Mouse (Mus musculus): Measurements from ENCODE around the gene Tpbg. TPM values are rescaled to one million over a fixed set of nuclear protein-coding genes. Genes with fewer than 3 reads are reported as not detected.
"Not testable (repeated sequence)": the region's sequence is repeated elsewhere in the genome, so short reads cannot be mapped to it uniquely, and the experiment has no call there.

Gene Tpbg
- polyA plus RNA-seq (2017; shearing (Covaris generic)) = under 1 TPM in 1 of 3 experiments, not detected in 2; 0.12 TPM

DNA sequence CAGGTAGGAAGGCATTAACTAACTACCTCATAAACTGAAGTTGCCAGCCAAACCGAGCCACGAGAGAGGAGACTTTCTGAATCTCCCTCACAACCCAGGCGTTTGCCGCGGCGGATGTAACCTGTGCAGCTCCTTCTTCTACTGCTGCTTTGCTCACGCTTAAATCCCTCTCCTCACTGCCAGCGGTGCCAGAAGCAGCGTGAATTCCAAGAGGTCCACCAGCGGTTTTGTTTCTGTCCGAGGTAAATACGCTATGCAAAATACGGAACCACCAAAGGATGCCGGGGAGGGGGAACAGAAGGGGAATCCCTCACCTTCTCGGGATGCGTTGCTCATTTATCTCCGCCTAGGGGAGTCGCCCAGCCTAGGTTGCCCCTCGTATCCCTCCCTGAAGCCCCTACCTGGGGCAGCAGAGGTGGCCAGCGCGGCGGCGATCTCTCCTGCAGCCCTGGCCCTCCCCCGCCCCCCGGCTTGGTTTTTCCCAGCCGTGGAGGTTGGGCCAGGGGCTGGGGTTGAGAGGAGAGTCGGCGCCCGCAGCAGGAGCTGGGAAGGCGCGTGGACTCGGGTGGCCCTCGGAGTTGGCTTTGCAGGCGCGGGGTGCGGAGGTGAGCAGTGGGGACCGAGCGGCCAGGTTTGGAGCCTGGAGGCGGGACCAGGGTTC is at the start of gene Tpbg:
Gene Tpbg (plus strand): TSS at position 30 of the 661 bp plus-strand sequence.
- no peak for ATAC-seq

DNA sequence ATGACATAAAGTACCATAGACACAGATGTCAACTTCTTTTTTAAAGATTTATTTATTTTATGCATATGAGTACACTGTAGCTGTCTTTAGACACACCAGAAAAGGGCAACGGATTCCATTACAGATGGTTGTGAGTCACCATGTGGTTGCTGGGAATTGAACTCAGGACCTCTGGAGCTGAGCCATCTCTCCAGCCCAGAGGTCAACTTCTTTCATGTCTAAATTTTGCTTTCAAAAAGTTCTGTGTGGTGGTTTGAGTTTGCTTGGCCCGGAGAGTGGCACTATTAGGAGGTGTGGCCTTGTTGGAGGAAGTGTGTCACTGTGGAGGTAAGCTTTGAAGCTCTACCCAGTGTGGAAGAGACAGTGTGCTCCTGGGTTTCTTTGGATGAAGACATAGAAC is 40.2 kb upstream of the Tpbg start:
- not testable (repeated sequence) for ATAC-seq

DNA sequence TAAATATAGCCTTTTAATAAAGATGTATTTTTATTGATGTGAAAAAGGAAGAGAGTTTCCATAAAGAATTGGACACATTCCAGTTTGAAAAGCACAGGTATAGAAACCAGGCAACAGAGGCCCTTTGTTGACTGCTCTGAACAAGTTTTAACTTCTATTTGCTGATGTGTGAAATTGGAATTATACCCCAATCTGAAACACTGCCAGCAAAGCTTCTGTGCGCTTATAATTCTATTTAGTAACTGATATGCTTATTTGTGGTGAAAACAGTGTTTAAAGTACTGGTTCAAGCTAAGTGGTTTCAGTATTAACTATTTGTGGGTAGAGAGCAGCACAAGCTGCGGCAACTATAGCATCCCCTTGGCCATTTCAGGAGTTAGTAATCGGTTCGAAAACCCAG is 39.6 kb upstream of the Tpbg start:
- ATAC-seq = no peak

DNA sequence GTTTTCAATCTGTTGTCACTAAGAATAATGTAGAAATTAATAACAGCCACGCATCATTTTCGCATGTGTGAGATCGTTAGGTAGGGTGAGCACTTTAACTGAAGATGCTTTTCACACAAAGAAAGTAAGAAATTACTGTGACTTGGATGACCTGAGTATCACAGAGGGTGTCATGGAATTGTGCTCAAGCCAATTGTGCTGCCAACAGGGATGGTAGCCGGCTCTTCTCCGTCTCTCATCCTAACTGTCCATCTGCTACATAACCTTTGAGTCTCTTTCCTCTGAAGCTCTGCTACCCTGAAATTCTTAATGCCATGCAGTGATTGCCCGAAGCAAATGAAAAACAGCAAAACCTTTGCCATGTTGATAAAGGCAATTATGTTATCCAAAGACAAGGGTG is 35.8 kb upstream of the Tpbg start:
- ATAC-seq = no peak

DNA sequence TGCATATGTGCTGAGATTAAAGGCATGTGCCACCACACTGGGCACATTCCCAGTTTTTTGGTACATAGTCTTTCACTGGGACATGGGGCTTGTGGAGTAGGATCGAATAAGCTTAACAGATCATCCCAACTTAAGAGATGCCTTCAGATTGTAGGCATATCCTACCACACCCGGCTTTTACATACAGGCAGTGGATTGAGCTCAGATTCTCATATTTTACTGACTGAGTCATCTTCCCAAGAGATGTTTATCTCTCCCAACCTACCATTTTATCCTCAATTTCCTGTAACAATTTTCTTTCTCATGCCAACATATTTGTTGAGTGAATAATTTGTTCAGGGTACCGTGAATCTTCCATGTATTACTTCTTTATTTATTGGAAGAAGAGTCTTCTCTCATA is 32.9 kb upstream of the Tpbg start:
- no peak for ATAC-seq

DNA sequence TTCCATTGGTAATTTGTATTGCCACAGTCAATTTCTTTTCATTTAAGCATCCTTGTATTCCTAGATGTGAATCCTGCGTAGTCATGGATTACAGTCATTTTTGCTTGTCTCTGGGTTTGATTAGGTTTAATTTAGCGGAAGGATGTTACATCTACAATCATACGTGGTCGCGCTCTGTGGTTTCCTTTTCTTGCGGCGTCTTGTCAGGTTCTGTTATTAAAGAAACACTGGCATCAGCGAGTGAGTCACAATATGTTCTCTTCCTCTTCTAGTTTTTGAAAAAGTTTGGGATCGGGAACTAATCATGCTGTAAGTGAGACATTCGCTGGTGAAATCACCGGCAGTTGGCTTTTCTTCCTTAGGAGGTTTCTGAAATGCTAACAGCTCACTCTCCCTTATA is 21.4 kb upstream of the Tpbg start:
- ATAC-seq = no peak

DNA sequence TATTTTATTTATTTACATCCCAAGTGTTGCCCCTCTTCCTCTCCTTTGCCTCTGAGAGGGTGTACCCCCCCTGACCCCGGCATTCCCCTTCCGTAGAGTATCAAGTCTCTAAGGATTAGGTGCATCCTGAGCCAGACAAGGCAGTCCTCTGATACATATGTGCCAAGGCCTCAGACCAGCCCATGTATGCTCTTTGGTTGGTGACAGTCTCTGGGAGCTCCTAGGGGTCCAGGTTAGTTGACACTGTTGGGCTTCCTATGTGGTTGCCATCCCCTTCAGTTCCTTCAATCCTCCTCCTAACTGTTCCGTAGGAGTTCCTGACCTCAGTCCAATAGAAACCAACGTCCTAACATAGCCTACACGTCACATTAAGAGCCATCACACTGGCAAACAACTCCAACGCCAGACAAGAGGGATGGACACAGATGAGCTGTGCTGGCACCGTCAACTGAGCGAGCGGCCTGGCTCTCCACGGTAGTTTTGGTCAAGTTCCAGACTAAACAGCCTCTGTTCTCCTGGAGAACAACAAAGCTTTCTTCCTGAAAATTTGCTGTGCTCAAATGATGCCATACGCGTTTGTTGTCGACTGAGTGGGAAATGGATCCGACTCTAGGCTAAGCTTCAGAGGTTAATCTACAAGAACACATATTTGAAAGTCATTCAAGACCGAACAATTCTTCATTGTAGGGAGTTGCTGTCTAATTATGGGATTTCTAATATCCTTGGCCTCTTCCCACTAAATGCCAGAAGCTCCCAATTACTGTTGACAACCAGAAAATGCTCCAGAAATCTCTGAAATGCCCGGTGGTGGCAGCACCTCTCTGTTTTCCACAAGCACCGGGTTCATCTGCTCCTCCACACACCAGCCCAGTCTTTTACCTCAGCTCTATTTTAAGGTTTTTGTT is 6.4 kb upstream of the Tpbg start:
- ATAC-seq = no peak

DNA sequence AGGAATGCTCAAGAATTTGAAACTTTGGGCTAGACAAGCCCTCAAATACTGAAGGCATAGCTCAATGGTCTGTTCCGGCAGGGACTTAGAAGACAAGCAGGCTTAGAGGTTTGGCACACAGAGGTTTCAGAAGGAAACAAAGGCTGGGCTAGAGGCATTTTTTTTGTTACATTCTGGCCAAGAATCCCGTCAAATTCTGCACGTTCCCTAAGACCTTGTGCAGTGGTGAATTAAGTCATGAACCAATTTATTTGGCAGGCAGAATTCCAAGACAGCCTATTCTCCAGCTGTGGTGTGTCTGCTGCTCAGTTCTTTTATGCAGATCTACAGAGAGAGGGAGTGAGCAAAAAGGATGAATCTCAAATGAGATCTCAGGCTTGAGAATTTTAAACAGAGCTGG is 2.6 kb upstream of the Tpbg start:
- ATAC-seq = no peak

DNA sequence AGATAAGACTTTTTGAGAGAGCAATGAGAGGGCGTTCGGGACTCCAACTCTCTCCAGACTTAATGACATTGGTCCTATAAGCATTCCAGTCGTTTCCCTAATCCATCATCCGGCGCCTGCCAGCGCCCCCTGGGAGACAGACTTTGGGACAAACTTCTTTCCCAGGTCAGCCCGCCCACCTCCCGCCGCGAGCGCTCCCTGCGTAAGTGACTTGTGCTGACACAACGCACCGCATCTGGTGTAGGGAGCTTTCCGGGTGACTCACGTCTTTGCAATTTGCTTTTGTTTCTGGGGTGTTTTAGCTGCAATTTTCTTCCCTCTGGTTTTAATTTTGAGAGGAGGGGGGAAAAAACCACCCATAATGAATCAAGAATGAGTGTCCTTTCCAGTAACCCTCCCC is 289 bp upstream of the Tpbg start:
- ATAC-seq = no peak

DNA sequence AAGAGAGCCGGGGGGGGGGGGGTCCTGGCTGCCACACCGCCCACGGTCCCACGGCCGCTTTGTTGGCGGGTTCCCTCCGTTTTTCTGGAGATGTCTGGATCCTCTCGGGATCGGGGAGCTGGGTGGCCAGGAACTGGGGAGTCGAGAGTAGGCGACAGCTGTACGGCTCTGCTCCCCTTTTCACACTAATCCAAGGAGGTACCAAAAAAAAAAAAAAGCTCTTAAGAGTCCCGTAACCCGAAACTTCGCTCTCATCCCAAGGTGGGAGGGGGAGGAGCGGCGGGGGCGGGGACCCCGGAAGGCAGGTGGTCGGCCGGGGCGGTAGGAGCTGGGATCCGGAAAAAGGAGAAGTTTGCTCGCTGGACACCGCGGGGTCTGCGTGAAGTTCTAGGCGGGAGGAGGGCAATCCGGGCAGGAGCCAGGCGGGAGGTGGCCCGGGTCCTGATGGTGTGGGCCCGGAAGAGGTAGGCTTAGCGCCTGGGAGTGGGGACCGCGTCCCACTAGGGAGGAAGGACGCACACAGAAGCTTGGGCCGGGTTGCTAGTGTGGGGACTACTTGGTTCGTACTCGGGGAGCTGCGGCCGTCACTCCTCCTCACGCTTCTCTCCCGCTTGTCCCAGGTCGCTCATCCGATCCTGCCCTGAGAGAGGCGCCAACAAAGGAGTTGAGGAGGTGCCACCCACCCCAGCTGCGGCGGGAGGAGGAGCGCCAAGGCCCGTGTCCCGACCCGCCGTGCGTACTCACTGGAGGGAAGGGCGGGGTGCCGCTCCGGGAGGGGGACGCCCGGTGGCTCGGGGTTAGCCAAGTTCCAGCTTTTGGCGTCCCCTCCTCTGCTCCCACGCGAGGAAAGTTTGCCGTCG is 1.1 kb downstream of the Tpbg start:
- ATAC-seq = no peak

DNA sequence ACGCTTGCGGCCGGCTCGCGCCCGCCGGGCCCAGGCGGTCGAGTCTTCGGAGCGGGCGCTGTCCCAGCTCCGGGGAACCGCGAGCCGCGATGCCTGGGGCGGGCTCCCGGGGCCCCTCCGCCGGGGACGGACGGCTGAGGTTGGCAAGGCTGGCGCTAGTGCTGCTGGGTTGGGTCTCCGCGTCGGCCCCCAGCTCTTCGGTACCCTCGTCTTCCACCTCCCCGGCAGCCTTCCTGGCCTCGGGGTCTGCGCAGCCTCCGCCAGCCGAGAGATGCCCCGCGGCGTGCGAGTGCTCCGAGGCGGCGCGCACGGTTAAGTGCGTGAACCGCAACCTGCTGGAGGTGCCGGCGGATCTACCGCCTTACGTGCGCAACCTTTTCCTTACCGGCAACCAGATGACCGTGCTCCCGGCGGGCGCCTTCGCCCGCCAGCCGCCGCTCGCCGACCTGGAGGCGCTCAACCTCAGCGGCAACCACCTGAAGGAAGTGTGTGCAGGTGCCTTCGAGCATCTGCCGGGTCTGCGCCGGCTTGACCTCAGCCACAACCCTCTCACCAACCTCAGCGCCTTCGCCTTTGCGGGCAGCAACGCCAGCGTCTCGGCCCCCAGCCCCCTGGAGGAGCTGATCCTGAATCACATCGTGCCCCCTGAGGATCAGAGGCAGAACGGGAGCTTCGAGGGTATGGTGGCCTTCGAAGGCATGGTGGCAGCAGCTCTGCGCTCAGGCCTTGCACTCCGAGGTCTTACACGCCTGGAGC is 1.9 kb downstream of the Tpbg start:
- no peak for ATAC-seq

DNA sequence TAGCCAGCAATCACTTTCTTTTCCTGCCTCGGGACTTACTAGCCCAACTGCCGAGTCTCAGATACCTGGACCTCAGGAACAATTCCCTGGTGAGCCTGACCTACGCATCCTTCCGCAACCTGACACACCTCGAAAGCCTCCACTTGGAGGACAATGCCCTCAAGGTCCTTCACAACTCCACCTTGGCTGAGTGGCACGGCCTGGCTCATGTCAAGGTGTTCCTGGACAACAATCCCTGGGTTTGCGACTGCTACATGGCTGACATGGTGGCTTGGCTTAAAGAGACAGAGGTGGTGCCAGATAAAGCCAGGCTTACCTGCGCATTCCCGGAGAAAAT is 2.4 kb downstream of the Tpbg start:
- no peak for ATAC-seq

DNA sequence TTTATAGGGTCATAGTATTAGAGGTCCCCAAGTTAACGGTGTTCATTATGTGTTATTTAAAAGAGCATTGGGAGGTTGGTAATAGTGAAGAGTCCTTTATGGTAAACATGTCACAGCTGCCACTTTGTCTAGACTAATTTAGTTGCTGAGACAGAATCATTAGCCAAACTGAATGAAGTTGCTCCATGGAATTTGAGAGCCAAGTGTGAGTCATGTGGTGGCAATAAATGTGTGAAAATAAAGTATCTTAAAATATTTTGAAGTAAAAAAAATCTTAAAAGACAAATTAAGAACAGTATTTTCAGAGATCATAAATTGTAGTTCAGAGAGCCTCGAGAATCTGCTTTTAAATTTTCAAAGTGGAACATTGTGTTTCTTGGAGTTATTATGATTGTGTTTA is 4.0 kb downstream of the Tpbg start:
- no peak for ATAC-seq

DNA sequence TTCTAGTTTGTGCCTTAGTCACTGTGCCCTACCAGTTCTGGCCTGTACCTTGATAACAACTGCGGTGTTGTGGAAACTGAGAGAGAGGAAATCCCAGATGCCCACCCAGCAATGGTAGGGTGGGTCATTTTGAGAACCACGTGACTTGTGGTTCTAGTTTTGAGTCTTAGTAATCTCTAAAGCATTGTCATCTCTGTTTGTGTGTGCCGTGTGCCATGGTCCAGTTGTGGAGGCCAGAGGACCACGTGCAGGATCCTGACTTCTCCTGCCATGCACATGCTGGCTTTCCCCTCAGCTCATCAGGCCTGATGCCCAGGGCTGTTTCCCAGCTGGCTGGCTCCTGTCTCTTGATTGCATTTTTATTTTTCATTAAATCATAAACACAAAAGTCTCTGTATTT is 12.6 kb downstream of the Tpbg start:
- no peak for ATAC-seq

DNA sequence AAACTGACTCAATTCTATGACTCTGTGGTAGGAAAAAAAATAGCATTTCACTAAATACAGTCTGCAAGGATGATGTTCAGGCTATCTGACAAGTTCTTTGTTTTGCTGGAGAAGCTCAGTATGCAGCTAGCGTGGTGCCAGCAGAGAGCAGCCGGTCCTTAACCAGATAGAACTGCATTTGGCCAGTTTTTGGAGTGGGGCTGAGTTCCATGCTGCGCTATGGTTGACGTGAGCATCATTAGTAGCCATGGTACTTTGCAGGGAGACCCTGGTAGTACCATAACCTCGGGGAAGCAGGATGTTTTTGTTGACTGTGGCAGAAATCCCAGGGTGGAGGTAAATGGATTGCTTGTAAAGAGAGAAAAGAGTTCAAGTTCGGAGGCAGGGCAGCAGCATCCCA is 14.3 kb downstream of the Tpbg start:
- no peak for ATAC-seq

DNA sequence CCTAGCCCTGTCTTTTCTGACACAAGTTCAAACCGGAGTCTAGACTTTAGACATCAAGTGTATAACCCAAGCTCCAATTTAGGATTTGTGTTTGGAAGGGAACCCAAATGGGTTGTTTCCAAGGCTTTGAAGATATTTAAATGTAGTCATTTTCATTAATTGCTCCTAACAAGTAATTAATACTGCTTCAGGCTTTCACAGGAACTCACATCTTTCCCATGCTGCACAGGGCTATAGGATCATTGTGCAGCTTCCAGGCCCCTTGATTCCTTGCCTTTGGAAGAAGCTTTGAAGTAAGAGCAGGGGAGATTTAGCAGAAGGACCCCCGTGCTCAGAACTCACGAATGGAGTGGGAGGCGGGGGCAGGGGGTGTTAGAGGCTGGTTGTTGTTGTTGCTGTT is 18.9 kb downstream of the Tpbg start:
- ATAC-seq = no peak

DNA sequence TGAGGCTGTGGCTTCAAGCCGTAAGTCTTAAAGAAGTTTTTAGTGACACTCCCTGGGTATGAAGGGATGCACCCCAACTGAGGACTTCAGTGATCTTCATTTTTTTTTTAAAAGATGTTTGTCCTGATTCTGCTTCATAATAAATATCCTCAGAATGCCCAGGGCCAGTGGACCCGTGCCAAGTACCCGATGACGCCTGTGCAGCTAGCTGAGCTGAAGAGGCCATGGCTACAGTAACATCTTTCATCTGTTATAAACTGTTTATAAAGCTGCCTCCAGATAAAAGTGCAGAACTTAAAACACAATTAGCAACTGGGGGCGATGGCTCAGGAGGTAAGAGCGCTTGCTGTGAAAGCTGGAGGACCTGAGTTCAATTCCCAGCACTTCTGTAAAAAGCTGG is 20.4 kb downstream of the Tpbg start:
- no peak for ATAC-seq

DNA sequence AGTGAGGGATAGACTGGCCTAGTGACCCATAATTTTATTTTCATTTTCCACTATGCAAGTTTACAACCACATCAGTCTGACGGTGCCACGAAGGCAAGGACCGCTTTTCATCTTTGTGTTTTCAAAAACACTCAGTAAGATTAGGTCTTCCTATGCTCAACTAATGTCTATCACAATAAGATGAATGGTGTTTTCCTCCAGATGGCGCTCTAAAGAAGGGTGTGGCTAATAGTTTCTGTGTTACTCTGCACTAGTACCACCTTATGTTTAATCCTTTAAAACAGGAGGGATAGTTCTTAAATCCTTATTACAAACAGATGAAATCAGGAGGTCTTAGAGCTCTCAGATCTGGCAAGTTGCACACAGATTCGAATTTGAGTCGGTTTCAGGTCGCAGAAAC is 30.7 kb downstream of the Tpbg start:
- no peak for ATAC-seq

DNA sequence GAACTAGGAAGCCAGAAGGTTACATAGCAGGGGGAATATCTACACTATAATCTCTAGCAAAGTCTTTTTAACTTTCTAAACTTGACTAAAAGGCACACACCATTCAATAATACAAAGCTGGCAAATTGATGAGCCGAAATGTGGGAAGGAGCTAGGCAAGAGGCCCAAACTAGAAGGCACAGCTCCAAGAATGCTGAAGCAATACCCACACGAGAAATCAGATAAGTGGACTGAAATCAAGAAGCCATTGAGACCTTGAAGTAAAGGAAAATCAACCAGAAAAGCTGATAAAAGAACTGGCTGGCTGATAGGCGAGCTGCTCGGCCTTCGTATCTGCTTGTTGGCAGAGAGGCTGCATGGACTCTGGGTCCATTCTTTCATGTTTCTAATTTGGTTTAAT is 51.5 kb downstream of the Tpbg start:
- no peak for ATAC-seq

Measured in inflammation-experienced regulatory T-cells, adult 6 months (primary cell).